Mouse (Mus musculus): ENCODE measurements around the gene Rpl9-ps6.

DNA sequence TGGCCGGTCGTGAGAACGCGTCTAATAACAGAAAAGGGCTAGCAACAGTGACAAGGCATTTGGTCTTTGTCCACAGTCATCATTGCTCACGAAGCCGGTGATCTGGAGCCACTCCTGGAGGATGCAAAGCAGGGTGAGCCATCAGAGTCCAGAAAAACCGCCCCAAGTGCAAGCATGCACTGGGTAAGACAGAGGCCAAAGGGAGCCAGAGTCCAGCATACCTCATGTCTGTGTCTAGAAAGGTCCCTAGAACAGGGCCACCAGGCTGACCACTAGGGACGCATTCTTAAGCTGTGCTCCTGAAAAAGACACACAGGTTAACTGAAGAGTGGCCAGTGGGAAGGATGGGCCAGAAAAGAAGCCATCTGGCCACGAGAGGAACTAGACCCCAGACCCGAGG lies 17.4 kb downstream of the Rpl9-ps6 start:
- no peak for TF ChIP-seq TAL1 (IDR thresholded peaks at IDR 0.05; ENCODE audit: low read length)
- no peak for TF ChIP-seq GATA1 (IDR thresholded peaks at IDR 0.05; ENCODE audit: low read length)

Data from erythroblast, embryonic 14.5 days (primary cell).